In the genomic region with DNA sequence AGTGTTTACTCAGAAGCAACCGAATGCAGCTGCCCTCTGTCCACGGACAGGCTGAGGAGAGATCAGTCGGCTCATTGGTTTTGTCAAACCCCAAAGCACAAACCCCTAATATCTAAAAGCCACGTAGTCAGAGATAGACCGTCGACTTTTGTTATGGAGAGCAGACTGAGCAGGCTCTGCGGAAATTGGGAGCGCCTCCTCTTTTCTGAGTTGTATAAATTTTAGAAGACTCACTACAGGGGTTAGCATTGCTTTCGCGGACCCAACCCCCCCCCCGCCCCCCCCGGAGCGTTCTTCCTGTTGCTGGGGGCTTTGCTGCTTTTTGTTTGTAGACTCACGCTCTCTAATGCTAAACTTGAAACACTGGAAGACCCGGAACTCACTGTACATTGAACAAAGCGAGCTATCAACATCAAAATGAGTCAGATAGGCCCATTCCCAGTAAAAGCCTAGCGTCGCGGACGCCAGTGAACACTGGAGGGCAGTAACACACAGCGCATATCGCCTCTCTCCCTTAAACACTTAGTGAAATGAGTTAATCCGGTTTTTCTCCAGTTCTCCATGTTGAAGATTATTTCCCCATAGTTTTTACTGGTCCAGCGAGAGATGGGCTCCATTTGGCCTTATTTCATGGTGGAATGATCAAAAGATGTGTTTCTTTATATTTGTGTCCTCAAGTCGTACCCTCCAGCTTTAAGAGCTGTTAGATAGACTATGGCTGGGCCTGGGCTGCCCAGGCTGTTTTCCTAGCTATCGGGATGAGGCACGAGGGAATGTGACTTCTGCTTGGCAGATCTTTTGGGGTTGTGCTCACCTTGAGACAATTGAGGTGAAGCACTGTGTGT, we compare ENCODE assay signal across 9 mouse cellular contexts. TPM values are rescaled to one million over a fixed set of nuclear protein-coding genes. Genes with fewer than 3 reads are reported as not detected.
DNase-seq lines count a peak whose midpoint lies in the region; ATAC-seq and TF ChIP-seq lines count a peak whose summit lies in the region.
"Had no signal": no experiment of that assay in that cellular context is flagged by ENCODE, and none has a peak within 500 bp of the region (broad histone marks: within the 10 kb centered on the region; RNA-seq: fewer than 3 reads in every experiment).

No protein-coding gene starts in this region.

- H3K4me3 ChIP-seq in heart, adult 2 months = no peak overlapping the region
- H3K4me3 ChIP-seq in heart, embryonic 13.5 days = peak overlapping the region; percentile 20; the same call in 1 of the 2 replicates
- H3K4me3 ChIP-seq in liver, embryonic 11.5 days (ENCODE audit: low read depth, low read length) = no peak overlapping the region
- H3K4me3 ChIP-seq: liver, embryonic 13.5 days had no signal

- H3K27me3 ChIP-seq in heart, adult 2 months (ENCODE audit: control insufficient read depth, insufficient read depth, low read length) = no peaks in the 10 kb centered on the region
- H3K27me3 ChIP-seq in heart, embryonic 13.5 days (replicated peaks) = no peaks in the 10 kb centered on the region
- H3K27me3 ChIP-seq in liver, embryonic 11.5 days (replicated peaks; ENCODE audit: control insufficient read depth, insufficient read depth, low read length) = no peaks in the 10 kb centered on the region
- H3K27me3 ChIP-seq: liver, embryonic 13.5 days had no signal

- H3K4me2 ChIP-seq in heart, embryonic 13.5 days = peak overlapping the region; percentile 59
- 0 out of 2 replicates have a peak overlapping the region, but pooled peaks have one; percentile 3 for H3K4me2 ChIP-seq in liver, embryonic 11.5 days
- H3K4me2 ChIP-seq: liver, embryonic 13.5 days had no signal

- H3K9ac ChIP-seq in heart, adult 2 months (ENCODE audit: low read depth, low read length) = no peak overlapping the region
- no peak overlapping the region for H3K9ac ChIP-seq in heart, embryonic 13.5 days
- H3K9ac ChIP-seq in liver, embryonic 11.5 days (ENCODE audit: low read depth, low read length) = no peak overlapping the region
- H3K9ac ChIP-seq: liver, embryonic 13.5 days had no signal

- 0 out of 2 replicates have a peak, but pooled peaks have one; percentile 11 for TF ChIP-seq EP300 in heart, adult 2 months (IDR thresholded peaks at IDR 0.05; ENCODE audit: insufficient read depth, low read depth, low read length)

- no peak for TF ChIP-seq POLR2A in heart, adult 2 months (IDR thresholded peaks at IDR 0.05; ENCODE audit: insufficient read depth, low read depth, low read length)

- H3K36me3 ChIP-seq in heart, adult 2 months (ENCODE audit: control insufficient read depth, insufficient read depth, low read length) = no peaks in the 10 kb centered on the region
- no peaks in the 10 kb centered on the region for H3K36me3 ChIP-seq in heart, embryonic 13.5 days
- H3K36me3 ChIP-seq in liver, embryonic 11.5 days (ENCODE audit: control insufficient read depth, insufficient read depth, low read length) = no peaks in the 10 kb centered on the region
- H3K36me3 ChIP-seq: liver, embryonic 13.5 days had no signal

- intact Hi-C loops in heart, adult 2 months (cut with DNase I) = loop anchor here (2.0 to 5.0 kb wide), 3 partner anchors 230 to 655 kb away; no protein-coding TSS in a partner anchor
- intact Hi-C loops in heart, postnatal 25 days (cut with DNase I) = loop anchor here (1.0 to 5.0 kb wide), 2 partner anchors 640 to 657 kb away; no protein-coding TSS in a partner anchor

- no peaks in the 10 kb centered on the region; the same call in 1 of the 2 replicates for H3K4me1 ChIP-seq in heart, adult 2 months (ENCODE audit: control insufficient read depth, insufficient read depth, low read length)
- H3K4me1 ChIP-seq in heart, embryonic 13.5 days = no peaks in the 10 kb centered on the region
- no peaks in the 10 kb centered on the region for H3K4me1 ChIP-seq in liver, embryonic 11.5 days (replicated peaks; ENCODE audit: control insufficient read depth, insufficient read depth, low read length)
- H3K4me1 ChIP-seq: liver, embryonic 13.5 days had no signal

- peak in 1 of 2 experiments; percentile 26 for DNase-seq in heart, adult 2 months
- DNase-seq in heart, postnatal 25 days (ENCODE audit: low spot score) = no peak
- DNase-seq in cerebellum, postnatal 25 days = peak; percentile 77 to 86
- peak; percentile 73 for DNase-seq in kidney, postnatal 10 days
- no peak for DNase-seq in liver, embryonic 11.5 days (ENCODE audit: low spot score)
- peak; percentile 4 for DNase-seq in ovary, postnatal 10 days (ENCODE audit: low spot score)
- no peak for DNase-seq in T-cell, adult 2 months (ENCODE audit: low spot score)
- DNase-seq: liver, embryonic 13.5 days had no signal

- H3K9me3 ChIP-seq in heart, embryonic 13.5 days = no peaks in the 10 kb centered on the region
- no peaks in the 10 kb centered on the region for H3K9me3 ChIP-seq in liver, embryonic 11.5 days (ENCODE audit: control insufficient read depth, low read length)
- H3K9me3 ChIP-seq: liver, embryonic 13.5 days had no signal

- no peak for ATAC-seq in heart, embryonic 13.5 days (ENCODE audit: extremely low read depth, insufficient number of reproducible peaks, low FRiP score, low TSS enrichment)
- no peak for ATAC-seq in liver, embryonic 11.5 days (replicated peaks; ENCODE audit: low FRiP score)

- WGBS in heart, adult 2 months = 25% methylated on average over 27 of the region's 27 CpGs
- WGBS in heart, embryonic 13.5 days = 23% methylated on average over 27 of the region's 27 CpGs
- 28% methylated on average over 27 of the region's 27 CpGs for WGBS in liver, embryonic 11.5 days

- TF ChIP-seq CTCF in heart, adult 2 months (IDR thresholded peaks at IDR 0.05) = peak; percentile 70

- no peaks in the 10 kb centered on the region for H3K79me2 ChIP-seq in heart, adult 2 months (replicated peaks; ENCODE audit: control insufficient read depth, insufficient read depth, low read length)

- no peak overlapping the region for H3K27ac ChIP-seq in heart, adult 2 months
- no peak overlapping the region for H3K27ac ChIP-seq in heart, embryonic 13.5 days (replicated peaks)
- no peak overlapping the region for H3K27ac ChIP-seq in liver, embryonic 11.5 days (ENCODE audit: low read depth, low read length)
- H3K27ac ChIP-seq: liver, embryonic 13.5 days had no signal

RNA-seq across cellular contexts. Expression of a gene that starts 42.2 kb away (rescaled TPM):
- total RNA-seq in heart, adult 2 months (2021) = 1 to 10 TPM; 5.4 to 6.7 TPM
- polyA plus RNA-seq in heart, adult 2 months (2012; rRNA removed) = 0.62 and 0.85 TPM in 2 replicates
- total RNA-seq in heart, postnatal 25 days (2021) = 1 to 10 TPM; 2.7 to 3.4 TPM
- 0.84 and 1.1 TPM in 2 replicates for polyA plus RNA-seq in heart, embryonic 13.5 days (2015; fragmentation: Nextera tagmentation; extraction: Ambion mirVana)
- polyA plus RNA-seq in liver, embryonic 11.5 days (2014; fragmentation: Nextera tagmentation; extraction: Ambion mirVana) = 0.67 and 0.69 TPM in 2 replicates

Comparison
In these comparisons a context has a peak if more than half of its experiments do, and no peak if none do; other contexts are left out.
1. DNase-seq: peak in cerebellum, postnatal 25 days (2 of 2), kidney, postnatal 10 days (single experiment) and ovary, postnatal 10 days (single experiment); none in heart, postnatal 25 days (single experiment), liver, embryonic 11.5 days (single experiment) and T-cell, adult 2 months (single experiment).